Mouse (Mus musculus) ovary, postnatal 14 days (tissue): ENCODE results near the gene Git1.
"Not testable (repeated sequence)": the region's sequence is repeated elsewhere in the genome, so short reads cannot be mapped to it uniquely, and the experiment has no call there.

ENCODE experiments used
- DNase-seq: peaks from one replicate; pipeline ENCODE4 v3.0.0; 2022; ENCODE audit warnings: low spot score

The Git1 gene

DNA sequence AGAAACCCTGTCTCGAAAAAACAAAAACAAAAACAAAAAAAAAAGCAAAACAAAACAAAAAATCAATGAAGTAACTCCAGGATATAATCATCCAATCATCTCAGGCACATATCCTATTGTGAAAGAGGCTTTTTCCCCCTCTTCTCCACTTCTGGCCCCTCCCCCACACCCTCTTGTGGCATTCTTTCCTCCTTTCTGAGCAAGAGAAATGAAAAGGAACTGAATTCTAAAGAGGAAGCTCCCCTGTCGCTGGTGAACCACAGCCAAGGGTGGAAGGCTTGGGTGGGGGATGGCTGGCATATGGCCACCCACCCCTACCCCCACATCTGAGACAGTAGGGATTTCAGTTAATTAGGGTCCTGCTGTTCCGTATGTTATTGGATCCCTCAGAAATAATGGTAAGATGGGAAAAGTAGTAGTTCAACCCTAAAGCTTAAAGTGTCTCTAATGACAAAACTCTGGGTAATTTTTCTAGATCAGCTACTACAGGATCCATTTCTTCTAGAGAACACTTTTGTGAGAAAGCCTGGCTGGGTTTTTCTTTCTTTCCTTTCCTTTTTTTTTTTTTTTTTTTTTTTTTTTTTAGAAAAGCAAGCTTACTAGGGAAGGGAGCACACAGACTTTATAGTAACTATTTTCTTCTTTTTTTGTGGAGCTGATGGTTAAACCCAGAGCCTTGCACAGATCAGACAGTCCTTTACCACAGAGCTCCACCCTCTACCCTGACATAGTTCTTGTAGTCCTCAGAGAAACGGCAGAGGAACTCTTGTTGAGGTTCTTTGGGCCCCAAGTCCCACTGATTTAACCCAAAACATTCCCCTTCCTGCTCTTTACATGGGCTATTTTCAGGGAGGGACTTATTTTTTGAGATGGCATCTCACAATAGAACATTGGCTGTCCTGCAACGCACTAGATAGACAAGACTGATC lies 27.5 kb downstream of the Git1 start:
- no peak for DNase-seq

DNA sequence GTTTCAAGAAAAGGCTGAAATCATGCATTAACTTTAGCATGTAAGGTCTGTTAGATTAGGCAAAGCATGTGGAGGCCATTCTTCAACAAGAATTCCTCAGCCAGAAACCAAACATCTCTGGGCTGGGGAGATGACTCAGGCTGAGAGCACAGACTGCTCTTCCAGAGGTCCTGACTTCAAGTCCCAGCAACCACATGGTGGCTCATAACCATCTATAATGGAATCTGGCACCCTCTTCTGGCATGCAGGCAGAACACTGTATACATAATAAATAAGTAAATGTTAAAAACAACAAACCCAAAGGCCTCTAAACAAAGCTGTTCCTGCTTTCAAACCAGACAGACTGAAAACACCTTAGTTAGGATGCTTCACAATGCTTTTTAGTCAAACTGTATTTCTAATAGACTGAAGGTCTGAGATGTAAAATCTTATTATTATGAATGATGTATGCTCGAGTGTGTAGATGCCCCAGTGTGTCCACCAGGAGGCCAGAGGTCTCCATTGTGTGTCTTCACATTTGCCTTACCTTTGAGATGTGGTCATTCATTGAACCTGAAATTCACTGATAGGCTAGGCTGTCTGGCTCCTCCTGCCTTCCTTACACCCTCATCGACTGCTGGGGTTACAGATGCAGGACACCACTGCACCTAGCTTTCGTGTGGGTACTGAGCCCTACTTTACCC lies 32.6 kb downstream of the Git1 start:
- no peak for DNase-seq

DNA sequence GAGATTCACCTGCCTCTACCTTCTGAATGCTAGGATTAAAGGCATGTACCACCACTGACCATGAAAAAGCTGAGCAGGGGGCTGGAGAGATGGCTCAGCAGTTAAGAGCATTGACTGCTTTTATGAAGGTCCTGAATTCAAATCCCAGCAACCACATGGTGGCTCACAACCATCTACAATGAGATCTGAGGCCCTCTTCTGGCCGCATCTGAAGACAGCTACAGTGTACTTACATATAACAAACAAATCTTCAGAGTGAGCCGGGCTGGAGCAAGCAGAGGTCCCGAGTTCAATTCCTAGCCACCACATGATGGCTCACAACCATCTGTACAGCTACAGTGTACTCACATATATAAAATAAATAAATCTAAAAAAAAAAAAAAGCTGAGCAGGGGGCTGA lies 35.1 kb downstream of the Git1 start:
- not testable (repeated sequence) for DNase-seq

DNA sequence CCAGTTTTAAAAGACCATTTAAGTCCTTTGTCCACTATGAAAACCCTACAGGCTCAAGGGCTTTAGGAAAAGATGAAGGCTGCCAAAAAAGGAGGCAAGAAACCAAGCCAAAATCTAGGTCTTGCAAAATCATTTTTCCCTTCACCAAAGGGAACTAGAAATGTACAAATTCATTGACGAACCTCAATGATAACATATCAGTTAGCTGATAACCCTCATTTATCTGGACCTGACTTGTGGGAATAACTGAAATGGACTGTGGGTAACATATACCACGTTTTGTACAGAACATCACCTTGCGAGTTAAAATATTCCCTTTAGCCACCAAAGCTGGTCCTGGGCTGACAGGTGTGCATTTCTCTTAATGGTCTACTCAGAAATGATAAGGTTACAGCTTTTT lies 36.3 kb downstream of the Git1 start:
- DNase-seq: no peak

DNA sequence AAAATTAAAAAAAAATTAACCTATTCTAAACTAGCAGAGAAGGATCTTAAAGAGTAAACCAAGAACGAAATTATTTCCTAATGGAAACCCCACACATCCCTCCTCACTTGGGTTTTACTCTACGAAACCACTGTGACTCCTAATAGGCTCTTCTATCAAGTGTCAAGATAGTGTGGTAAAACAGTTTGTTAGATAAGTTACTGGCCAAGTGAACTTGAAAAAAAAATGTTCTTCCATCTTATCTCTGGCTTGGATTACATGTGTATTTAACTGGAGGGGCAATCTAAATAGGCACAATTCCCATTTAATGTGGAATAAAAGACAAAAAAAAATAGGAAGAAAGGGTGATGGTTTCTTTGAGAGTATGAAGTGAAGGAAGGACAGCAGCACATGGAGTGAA lies 37.5 kb downstream of the Git1 start:
- DNase-seq: no peak

DNA sequence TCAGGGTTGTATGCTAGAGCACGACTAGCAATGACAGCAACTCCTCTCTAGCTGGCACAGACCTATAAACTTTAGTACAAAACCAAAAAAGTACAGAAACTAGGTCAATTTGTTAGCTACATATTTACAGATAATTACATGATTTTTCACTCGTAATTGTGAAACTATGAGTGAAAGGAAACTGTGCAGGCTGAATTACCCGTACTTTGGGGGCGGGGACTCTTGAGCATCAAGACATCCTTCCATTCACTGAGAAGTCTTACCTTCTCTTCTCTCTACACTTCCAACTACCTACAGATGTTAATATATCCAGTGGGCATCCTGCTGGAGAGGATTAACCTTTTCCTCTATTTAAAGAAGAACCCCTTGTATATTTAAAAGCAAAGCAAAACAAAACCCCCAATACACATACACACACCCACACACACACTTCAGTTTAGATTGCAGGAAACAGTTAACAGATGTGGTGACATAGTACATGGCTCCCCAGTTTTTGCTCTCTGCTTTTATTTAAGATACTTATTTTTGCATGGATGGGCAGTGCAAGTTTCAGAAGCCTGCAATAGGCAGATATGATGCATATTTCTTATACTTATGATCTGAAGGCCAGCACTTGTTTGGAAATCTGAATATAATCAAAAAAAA lies 39.0 kb downstream of the Git1 start:
- no peak for DNase-seq

DNA sequence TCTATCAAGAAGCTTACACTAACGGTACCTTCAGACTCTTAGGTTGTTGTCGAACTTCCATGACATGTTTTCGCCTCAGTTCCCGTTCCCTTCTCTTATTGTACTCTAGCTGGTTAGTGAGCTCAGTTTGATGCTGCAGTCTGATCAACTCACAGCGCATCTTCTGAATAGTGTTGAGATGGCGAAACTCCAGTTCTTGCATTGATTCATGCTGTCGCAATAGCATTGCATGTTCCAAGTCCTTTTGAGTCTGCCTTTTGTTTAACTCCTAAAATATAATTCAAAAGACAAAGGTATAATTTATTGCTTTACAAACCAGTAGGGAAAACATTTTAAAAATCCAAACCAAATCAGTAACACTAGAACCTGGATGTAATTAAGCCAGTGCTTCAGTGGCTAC lies 51.9 kb downstream of the Git1 start:
- no peak for DNase-seq
